Mouse (Mus musculus) heart, adult 2 months (tissue): ENCODE results near the gene Hpn.

Source experiments
- EP300 ChIP-seq: fragments of 200-500 bp; IDR thresholded peaks from 2 replicates; pipeline ENCODE4 v1.6.1; 2011; ENCODE audit warnings: low read depth, low read length, control low read depth; ENCODE audit not compliant: insufficient read depth
- POLR2A ChIP-seq: fragments of 200-500 bp; IDR thresholded peaks from 2 replicates; pipeline ENCODE4 v1.6.1; 2011; ENCODE audit warnings: mild to moderate bottlenecking, low read depth, low read length, control low read depth; ENCODE audit not compliant: insufficient read depth

GRCm38 (mm10) chr7:31107781-31108180 lies 7.3 kb downstream of the Hpn start:
- TF ChIP-seq POLR2A: no peak
- no peak for TF ChIP-seq EP300
